Mouse (Mus musculus): ENCODE results near the gene Rabep2.

The Rabep2 gene

DNA sequence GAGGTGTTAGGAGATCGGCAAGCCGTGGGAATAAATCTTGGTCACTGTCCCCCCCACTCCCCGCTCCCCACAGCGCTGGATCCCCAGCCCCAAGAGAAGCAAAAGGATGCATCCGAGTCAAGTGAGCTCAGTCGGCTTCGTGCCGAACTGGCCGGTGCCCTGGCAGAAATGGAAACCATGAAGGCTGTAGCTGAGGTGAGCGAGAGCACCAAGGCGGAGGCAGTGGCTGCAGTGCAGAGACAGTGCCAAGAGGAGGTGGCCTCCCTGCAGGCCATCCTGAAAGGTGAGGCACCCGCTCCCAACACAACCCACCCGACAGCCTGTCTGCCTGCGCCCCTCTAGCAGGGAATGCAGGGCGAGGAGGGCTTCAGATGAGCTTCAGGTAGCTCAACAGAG, 942 bp downstream of the Rabep2 start:
- intact Hi-C loops (cut with DNase I) = no loop called here

DNA sequence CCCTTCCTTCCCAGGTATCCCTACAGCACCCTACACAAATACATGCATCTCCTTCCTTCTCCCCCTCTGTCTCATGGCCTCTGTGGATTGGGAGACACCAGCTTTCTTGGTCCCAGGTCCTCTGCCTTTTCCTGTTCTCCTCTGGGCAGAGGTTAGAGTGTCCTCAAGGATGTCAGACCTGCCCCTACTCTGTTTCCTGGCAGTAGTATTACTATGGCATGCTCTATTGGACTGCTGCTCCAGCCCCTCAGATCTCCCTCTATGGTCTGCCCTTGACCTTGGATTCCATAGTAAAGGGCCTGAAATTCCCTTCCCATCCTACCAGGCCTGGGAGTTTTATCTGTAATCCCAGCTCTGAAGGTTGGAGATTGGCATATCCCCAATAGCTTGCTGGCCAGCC, 1.6 kb downstream of the Rabep2 start:
- intact Hi-C loops (cut with DNase I) = loop anchor here (5.0 kb wide), 1 partner anchor 33 kb away; the partner anchor contains the start of gene Nfatc2ip

DNA sequence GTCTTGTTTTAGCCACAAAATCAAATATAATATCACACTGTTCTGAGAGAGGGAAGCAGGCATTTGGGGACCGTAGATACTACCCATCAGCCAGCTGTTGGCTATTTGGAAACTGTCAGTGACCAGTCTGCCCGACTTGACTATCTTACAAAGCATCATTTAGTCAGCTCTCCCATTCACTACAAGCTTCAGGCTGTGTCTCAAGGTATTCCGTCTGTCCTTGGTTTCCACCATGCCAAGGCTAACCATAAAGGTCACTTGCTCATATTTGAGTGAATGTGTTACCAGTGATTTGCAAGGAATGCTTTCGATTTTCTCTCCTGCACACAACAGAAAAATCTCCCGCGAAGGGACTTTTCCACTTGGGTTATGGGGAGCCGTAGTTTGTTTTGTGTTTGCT, 6.2 kb downstream of the Rabep2 start:
- intact Hi-C loops (cut with DNase I) = loop anchor here (5.0 kb wide), 2 partner anchors 37 to 38 kb away; partner anchors contain the start of gene Nfatc2ip

DNA sequence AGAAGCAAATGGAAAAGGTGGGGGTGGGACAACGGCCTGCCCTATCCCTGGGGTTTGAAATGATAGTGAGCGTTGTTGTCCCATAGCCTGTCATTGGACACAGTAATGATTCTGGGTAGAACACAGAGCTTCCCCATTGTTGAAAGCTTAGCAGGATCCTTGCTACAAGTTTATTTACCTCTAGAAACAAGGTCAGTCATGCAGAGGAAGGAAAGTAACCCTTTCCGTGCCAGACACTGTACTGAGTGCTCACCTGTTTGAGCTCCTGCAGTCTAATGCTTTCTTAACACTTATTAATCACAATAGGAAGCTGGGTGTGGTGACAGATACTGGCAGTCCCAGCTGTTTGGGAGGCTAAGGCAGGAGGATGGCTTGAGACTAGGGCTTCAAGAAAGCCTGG, 7.2 kb downstream of the Rabep2 start:
- intact Hi-C loops (cut with DNase I) = loop anchor here (5.0 kb wide), 1 partner anchor 36 kb away; no protein-coding TSS in a partner anchor

DNA sequence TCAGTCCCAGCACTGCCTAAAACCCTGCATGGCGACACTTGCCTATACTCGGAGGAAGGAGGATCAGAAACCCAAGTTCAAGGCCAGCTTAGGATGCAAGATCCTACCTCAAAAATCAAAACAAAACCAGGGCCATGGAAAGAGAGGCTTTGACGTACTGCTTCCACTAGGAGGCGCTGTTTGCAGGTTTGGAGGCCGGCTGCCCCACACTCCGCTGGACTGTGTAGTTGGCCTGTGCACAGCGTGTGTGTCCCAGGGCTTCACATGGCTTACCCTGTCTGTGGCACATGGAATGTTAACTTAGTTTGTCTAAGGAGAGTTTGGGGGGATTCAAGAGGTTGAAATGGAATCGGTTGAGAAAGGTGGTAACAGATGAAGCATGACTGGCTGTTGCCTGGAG, 8.3 kb downstream of the Rabep2 start:
- intact Hi-C loops (cut with DNase I) = loop anchor here (5.0 kb wide), 1 partner anchor 35 kb away; no protein-coding TSS in a partner anchor

DNA sequence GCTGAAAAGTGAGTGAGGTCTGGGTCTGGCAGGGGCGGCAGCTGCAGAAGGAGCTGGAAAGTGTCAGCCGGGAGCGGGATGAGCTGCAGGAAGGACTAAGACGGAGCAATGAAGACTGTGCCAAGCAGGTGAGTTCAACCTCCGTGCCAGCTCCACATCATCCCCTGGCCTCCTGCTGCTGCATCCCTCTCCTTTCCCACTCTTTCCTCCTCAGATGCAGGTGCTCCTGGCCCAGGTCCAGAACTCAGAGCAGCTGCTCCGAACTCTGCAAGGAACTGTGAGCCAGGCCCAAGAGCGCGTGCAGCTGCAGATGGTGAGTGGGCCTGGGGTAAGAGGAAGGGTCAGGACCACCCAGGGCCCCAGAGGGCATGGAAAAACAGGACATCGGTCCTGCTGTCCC, 11.6 kb downstream of the Rabep2 start:
- intact Hi-C loops (cut with DNase I) = no loop called here

DNA sequence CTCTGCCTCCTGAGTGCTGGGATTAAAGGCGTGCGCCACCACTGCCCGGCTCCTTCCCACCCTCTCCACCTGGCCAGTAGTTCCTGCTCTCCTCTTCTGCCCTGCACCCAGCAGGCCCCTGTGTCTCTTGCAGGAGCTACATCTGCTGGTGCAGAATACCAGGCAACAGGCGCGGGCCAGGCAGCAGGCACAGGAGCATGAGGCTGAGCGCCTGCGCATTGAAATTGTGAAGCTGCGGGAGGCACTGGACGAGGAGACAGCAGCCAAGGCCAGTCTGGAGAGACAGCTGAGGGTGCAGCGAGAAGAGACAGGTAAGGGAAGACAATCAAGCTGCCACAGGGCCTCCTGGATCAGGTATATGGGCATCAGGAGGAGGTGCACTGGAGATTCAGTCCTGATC, 15.4 kb downstream of the Rabep2 start:
- intact Hi-C loops (cut with DNase I) = no loop called here

DNA sequence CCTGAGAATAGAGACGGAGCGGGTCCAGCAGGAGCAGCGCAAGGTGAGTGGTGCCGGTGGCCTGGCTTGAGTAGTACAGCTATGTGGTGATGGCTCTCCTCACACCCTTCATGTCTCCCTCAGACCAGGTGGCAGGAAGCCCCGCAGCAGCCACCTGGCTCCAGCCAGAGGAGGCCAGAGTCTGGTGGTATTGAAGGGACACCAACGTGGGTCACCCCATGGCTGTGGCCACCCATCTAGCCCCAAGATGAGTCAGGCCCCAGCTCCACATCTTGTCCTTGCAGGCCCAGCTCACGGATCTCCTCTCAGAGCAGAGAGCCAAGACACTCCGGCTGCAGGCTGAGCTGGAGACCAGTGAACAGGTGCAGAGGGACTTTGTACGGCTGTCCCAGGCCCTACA, 16.0 kb downstream of the Rabep2 start:
- intact Hi-C loops (cut with DNase I) = no loop called here

DNA sequence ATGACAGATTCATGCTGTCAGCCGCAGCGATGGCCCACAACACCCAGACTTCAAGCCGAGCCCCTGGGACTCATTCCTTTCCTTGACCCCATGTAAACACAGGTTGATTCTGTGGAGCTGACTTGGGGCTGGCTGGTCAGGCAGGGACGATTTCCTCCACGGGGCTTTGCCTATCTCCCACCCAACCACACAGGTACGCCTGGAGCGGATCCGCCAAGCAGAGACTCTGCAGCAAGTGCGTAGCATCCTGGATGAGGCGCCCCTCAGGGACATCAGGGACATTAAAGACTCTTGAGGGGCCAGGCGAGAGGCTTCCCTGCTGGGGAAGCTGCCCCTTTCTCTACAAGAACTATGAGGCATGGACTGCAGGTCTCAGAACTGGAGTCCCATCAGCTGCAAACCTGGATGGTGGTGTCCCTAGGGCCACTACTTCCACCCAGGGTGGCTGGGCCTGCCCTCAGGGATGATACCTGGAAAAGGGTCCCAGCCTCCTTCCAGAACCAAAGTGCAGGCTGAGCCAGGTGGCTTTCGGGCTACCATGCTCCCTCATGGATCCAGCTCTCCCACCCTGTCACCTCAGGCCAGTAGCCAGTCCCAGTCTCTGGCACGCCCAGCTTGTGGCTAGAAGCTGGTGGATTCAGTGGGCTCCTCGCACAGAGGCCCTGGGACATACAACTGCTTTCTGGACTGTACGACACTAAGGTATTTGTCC, 16.7 kb downstream of the Rabep2 start:
- intact Hi-C loops (cut with DNase I) = no loop called here

DNA sequence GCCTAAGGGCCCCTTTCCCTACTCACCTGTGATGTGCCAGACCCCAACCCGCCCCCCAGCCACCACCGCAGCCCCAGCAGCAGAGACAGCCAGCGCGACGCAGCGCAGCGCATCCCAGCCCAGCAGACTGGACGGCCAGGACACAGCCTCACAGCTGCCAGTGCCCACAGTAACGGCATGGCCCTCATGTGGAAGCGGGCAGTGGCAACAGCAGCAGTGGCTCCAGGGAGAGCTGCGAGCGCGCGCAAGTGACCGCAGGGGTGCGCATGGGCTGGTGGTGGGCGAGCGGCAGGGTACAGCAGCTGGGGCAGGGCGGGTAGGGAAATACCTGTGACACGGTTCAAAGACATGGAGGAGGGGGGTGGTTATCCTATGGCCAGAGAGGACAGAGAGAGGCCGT, 17.7 kb downstream of the Rabep2 start:
- intact Hi-C loops (cut with DNase I) = no loop called here

DNA sequence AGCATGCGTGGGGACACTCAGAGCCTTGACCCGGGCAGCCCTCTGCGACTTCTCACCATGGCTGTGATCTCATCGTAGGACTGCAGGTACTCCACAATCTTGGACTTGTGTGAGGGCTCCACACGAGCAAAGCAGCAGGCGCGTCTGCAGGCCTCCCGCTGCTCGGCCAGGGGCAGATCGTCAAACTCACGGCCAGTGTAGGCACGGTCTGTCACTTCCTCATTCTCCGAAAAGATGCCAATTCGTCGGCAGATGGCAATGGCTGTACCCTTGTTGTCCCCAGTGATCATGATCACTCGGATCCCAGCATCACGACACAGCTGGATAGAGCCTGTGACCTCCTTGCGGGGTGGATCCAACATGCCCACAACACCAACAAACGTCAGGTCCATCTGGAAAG, 19.9 kb downstream of the Rabep2 start:
- intact Hi-C loops (cut with DNase I) = no loop called here

DNA sequence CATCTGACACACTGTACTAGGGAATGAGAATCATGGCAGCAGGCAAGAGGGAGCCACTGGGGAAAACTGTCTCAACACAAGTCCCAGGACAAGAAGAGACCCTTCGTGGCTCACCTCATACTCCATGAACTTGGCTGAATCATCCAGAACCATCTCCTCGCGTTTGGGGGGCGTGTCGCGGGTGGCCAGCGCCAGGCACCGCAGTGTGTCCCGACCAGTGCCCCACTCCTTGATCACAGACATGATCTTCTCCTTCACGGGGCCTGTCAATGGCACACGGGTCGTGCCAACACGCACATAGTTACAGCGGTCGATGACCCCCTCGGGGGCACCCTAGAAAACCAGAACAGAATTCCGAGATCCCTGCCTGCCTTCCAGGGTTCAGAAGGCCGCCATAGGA, 21.4 kb downstream of the Rabep2 start:
- intact Hi-C loops (cut with DNase I) = no loop called here

DNA sequence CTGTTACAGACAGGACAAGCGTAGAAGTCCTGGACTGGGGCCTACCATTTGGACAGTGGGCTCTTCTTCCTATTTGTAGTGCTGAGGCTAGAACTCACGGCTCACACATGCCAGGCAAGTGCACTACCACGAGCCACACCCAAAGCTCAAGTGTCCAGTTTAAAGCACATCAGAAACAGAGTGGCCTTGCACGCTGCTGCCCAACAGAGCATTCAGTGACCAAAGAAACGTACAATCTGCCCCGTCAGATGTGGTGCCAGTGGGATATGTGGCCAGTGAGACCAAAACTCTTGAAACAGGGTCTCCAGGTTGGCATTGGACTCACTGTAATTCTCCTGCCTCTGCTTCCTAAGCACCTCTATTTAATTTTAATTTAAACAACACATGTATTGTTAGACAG, 22.1 kb downstream of the Rabep2 start:
- intact Hi-C loops (cut with DNase I) = no loop called here

DNA sequence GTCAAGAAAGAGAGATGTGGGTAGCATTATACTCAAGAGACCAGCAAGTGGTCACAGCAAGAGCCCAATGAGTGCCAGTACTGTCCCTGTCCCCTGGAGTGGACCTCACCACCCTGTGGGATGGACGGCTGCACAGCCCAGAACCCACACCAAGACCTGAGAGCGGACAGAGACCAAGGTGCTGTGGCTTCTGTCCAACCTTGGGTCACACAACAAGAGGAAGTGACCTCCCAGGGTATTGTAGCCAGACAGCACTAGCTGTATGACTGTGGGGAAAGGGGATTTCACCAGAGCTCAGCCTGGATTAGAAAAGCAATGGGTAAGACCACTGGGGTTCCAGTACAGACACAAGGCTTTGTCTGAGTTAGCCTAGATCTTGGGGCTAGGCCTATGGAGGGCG, 23.7 kb downstream of the Rabep2 start:
- intact Hi-C loops (cut with DNase I) = no loop called here

DNA sequence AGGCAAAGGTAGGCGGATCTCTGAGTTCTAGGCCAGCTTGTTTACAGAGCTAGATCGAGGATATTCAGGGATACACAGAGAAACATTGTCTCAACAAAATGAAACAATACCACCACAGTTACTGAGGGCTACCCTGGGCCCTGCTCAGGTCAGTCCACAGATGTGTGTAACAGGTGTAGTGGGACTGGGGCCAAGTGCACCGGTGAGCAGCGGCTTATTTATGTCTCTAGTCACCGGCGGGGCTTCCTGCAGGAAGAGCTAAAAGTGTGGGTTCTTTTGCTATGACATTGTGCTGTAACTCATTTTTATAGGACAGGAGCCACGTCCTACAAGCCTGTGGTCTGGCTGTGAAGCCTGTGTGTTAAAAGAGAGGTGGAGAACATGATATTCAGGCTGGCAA, 25.3 kb downstream of the Rabep2 start:
- intact Hi-C loops (cut with DNase I) = no loop called here

DNA sequence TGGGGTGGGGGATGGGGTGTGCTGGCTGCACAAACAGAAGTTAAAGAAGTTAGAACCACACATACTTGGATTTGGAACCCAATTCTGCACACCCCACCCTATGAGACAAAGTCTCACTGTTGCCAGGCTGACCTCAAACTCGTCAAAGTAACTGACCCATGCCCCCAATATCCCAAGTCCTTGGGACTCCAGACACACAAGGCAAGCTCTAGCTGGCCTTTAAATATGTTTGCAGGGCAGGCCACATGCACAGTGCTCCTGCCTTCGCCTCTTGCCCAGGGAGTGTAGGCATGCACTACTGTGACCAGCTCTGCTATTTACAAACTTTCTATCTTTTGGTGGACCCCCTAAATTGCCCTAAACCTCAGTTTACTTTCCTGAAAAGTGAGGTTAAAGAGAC, 26.7 kb downstream of the Rabep2 start:
- intact Hi-C loops (cut with DNase I) = no loop called here

DNA sequence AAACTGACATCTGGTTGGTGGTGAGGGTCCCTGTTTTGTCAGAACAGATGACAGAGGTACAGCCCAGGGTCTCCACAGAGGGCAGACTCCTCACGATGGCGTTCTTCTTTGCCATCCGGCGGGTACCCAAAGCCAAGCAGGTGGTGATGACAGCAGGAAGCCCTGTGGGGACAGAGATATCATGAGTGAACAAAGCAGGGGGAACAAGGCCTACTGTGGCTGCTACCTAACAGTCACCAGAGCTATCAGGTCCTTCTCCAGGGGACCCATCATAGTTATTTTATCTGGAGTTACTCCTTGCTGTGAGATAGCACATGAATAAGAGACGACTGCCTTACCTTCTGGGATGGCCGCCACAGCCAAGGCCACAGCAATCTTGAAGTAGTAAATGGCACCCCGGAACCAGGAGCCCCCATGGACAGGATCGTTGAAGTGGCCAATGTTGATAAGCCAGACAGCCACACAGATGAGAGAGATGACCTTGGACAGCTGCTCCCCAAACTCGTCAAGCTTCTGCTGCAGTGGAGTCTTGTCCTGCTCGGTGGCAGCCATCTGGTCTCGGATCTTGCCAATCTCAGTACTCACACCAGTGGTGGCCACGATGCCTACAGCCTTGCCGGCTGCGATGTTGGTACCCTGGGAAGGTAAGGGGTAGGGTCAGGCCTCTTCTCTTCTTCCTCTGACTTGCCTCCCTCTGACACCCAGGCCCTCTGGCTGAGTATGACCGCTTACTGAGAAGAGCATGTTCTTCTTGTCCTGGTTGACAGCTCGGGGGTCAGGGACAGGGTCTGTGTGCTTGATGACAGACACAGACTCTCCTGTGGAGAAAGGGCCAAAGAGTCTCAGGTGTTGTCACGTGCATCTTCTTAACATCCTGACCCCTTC, 28.1 kb downstream of the Rabep2 start:
- intact Hi-C loops (cut with DNase I) = no loop called here

DNA sequence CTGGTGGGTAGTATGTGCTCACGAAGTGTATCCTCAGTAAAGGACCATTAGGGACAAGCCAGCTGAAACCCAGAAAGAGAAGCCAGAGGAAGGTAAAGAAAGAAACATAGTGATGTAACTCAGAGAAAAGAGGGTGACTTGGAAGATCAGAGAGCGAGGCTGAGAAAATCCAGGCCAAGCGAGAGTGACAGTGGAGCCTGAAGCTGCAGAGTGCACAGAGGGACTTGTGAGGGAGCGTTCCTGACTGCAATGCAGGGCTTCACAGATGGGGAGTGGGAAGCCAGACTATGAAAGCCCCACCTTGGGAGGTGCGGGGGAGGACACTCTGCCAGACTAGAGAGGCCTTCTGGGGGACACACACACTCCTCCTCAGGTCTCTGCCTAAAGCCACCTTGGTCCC, 29.7 kb downstream of the Rabep2 start:
- intact Hi-C loops (cut with DNase I) = no loop called here

DNA sequence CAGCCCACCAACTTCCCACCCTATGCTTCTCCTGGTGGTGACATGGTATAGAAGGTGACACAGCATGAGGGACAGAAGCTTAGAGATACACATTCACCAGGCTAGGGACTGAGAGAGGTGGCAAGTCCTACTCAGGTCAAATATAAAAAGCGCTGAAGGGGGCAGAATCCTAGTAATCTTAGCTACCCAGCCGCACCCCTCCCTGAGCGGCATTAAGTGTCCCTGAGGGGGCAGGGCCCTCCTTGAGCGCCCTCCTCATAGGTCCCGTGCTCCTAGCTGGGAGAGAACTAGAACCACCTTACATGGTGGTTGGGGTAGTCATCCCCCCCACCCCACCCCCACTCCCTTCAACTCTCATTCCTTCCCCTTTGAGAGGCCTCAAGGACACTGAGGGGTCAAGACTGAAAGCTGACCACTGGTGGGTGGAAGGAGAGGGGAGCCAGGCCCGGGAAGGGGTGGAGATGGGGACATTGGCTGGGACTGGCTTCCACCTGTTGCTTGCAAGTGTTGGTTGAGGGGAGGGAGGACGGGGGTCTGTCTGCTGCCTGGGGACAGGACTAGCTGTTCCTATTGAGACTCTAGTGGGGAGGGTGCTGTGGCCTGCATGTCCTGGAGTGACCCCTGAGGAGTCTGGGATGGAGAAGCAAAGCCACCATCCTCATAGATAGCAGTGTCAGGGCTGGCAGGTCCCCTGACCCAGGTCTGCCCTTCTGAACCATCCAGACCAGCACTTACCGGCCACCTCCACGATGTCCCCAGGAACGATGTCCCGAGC, 30.5 kb downstream of the Rabep2 start:
- intact Hi-C loops (cut with DNase I) = no loop called here

DNA sequence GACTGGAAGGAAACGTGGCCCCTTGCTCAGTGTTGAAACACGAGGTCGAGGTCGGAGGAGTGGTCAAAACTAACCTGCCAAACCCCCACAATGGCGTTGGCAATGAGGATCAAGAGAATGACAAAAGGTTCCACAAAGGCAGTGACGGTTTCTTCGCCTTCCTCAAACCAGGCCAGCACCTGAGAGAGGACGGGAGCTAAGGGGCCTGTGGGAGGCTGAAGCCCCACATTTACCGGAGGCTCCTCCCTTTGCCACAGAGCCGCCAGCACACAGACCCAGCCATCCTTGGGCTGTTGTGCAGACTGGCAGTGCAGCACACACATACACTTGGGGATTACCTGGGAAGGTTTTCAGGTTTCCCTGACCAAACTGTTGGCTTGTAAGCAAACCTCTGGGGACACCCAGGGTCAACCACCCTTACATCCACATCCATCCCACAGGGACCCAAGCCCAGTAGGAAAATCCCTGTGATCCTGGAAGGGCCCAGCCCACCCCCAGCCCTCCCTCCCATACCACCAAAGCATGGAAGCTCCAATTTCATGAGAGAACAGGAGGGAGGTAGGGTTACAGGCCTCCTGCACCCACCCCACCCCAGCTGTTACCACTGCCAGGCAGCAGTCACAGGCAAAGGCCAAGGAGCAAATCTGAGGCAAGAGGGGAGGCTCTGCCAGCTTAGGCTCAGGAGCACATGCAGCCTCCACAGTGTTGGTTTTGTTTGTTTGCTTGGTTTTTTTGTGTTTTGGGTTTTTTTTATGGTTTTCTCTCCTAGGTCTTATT, 32.3 kb downstream of the Rabep2 start:
- intact Hi-C loops (cut with DNase I) = no loop called here

DNA sequence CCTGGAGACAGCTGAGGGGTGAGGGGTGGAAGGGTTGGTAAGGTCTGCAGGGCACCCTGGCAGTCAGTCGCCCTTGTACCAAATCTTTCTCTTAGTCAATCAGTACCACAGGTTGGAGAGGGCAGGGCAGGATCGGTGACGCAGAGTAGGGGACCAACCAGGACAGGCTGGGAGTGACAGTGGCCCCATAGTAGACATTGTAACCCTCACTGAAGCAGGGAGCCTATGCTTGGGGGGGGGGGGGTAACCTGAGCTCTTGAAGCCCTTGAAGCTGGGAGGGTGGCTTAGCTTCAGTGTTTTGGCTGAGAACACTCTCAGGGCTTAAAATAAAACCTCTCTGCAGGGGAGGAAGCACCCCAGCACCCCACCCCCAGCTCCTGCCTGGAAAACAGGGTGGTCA, 33.1 kb downstream of the Rabep2 start:
- intact Hi-C loops (cut with DNase I) = no loop called here

Measured in adrenal gland (tissue).